Mouse (Mus musculus): ENCODE measurements at regions not wholly inside any gene's neighbourhood (a gene's known extent, or its start where the extent isn't known, plus 50 kb on each side); places are given as distances from the start of the nearest gene placed in this dataset.
"Not testable (repeated sequence)": the region's sequence is repeated elsewhere in the genome, so short reads cannot be mapped to it uniquely, and the experiment has no call there.

DNA sequence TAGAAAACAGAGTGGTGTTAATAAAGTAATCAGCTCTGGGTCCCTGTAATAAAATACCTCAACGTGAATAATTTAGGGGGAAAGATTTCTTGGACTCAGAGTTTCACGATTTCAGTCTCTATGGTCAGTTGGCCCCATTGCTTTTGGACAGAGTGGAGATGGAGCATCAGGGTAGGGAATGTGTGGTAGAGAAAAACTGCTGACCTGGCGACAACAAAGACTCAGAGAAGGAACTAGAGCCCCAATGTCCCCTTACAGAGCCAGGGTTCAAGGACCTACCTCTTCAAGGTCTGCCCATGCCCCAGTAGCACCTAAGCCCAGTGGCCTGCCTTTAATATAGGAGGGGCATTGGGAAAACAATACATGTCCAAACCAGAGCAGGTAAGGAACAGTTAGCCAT lies 490.2 kb upstream of the Smim15 start:
- no peak for ATAC-seq (ENCODE audit: poor library complexity, severe bottlenecking)

DNA sequence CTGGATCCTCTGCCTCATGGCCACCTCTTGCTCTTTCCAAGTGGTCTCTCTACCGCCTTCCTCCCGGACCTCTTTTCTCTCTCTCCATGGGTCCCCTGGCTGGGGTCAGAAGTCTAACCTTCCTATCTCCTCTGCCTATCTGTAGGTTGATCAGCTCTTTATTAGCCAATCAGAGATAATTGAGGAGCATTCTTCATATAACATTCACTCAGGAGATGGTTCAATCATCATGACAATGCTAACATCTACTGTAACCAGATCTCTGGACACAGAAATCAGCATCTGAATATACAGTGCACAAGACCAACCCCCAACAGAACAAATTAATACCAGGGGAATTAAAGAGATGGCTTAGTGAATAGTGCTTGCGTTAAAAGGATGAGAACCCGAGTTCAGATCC lies 492.1 kb upstream of the Smim15 start:
- ATAC-seq (ENCODE audit: poor library complexity, severe bottlenecking) = no peak

DNA sequence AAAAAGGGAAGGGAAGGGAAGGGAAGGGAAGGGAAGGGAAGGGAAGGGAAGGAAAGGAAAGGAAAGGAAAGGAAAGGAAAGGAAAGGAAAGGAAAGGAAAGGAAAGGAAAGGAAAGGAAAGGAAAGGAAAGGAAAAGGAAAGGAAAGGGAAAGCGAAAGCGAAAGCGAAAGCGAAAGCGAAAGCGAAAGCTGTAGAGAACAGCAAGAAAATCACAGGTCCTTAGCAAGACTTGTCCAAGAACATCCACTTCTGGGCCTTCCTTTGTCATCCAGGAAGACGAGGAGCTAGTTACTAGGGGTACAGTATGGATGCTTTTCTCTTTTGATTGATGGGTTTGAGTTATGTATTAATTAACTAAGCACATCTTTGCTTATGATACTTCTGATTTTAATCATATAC lies 494.3 kb upstream of the Smim15 start:
- not testable (repeated sequence) for ATAC-seq (ENCODE audit: poor library complexity, severe bottlenecking)

DNA sequence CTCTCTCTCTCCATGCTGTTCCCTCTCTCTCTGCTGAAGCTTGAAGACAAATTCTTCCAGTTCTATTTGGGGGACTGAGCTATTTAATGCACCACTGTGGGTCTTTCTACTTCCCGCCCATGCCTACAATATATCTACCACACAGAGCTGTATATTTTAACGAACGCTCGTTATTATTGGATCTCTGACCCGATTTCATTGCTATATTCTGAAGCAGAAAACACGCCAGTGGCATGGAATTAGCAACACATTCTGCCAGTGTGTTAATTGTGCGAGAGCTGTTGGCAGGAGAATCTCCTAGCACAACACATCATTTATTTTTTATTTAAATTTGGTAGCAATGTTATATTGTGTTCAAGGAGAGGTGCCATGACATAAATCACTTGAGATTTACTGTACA lies 497.2 kb upstream of the Smim15 start:
- no peak for ATAC-seq (ENCODE audit: poor library complexity, severe bottlenecking)

DNA sequence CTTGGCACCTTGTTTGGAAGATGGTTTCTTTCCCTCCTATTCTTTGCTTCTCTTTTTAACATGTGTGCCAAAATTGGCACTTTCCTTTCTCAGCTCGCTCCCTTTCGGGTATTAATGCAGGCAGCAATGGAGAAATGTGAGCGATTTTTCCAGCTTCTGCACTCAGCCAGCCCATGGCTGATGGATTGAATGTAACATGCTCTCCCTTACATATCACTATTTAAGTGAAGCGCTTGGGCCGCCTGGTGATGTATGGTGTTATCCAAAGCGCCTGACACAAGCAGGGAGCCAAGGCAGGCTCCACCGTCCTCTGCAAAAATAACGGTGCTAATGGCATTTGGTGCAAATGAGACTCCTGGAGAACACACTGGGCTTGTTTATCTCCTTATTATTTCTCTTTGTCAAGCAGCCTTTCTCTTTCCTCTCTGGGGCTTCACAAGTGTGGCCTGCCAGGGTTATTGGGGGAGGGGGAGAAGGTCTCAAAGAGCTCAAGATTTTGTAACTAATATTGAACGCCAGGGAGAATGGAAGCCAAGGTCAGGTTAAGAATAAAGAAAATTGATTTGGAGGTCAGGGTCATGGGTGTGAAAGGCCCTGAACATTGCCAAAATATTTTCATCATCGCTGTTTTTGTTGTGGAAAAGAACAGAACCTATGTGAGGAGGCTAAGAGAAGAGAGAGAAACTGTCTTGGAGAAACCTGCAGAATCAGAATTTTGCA lies 497.9 kb upstream of the Smim15 start:
- no peak for ATAC-seq (ENCODE audit: poor library complexity, severe bottlenecking)

DNA sequence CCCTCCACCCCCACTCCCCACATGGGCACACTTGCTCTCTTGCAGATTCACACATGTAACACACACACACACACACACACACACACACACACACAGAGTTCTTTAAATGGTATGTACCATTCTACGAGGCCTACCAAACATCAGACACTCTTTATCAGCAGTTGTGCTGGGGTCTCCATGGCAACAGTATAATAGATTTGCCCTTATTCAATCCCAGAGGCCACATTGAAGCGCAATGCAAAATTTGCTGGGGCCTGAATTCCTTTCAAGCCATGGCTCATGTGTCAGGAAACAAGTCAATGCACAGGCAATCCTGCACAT lies 502.7 kb upstream of the Smim15 start:
- ATAC-seq (ENCODE audit: poor library complexity, severe bottlenecking) = no peak

DNA sequence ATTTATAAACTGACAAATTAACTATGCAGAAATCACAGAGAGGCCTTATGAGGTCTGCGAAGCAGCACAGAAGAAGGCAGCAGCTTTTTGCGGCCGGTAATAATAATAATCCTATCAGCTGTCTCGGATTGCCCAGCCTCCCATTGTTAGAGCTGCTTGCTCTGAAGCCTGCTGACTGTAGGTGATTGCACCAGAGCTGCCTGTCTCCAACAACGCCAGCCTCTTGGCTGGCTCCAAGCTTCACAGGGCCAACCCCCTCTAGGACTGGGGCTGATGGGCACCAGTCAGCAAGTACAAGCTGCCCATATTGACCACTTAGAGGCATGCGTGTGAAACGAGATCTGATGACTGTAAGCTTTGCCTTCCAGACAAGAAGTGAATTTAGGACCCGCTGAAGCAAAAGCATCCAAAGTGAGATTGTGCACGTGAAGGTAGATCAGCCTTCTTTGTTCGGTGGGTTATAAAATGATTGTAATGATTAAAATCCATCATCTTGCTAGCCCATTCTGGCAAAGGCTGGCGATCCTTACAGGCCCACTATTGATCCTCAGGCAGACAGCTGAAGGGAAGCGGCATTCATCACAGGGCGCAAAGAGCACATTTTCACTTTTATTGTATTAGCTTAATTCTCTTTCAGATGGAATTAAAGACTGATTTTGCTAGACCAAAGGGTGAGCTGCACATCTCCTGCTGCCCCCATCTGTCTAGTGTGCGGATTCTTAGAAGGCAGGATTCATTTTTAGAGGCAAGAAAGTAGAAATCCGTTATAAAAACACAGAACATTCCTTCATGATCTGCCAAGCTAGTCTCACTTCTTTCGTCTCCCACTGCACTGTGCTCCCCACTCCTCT lies 503.2 kb upstream of the Smim15 start:
- no peak for ATAC-seq (ENCODE audit: poor library complexity, severe bottlenecking)

DNA sequence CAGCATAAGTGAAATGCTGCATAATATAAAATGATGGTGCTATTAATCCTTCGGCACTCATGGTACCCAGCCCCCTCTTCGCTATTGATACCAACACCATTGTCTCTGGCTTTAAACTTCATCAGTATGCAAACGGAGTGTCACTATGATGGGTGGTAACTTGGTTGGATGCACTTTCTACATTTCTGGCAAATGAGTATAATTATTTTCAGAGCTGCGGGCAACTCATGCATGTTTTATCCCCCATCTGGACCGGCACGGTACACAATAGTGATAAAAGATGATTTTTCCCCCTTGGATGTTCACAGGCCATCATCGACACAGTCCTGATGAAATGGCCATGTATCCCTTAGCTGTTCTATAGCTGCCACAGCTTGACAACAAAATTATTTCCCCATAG lies 503.9 kb upstream of the Smim15 start:
- ATAC-seq (ENCODE audit: poor library complexity, severe bottlenecking) = no peak

DNA sequence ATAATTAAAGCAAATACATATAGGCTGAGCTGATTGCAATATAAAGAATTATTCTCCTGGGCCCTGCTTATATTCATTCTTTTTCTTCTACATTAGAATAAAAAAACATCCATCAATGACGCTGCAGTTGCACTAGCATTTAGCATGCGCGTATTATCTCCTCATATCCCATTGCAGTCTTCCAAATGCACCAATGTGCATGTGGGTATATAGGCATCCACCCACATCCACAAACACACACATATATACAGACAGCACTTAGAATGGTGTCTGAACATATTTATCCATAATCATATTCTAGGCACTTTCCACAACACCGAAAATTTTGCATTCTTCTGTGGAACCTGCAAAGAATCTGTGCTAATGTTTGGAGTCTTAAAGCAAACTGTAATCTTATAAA lies 504.4 kb upstream of the Smim15 start:
- no peak for ATAC-seq (ENCODE audit: poor library complexity, severe bottlenecking)

DNA sequence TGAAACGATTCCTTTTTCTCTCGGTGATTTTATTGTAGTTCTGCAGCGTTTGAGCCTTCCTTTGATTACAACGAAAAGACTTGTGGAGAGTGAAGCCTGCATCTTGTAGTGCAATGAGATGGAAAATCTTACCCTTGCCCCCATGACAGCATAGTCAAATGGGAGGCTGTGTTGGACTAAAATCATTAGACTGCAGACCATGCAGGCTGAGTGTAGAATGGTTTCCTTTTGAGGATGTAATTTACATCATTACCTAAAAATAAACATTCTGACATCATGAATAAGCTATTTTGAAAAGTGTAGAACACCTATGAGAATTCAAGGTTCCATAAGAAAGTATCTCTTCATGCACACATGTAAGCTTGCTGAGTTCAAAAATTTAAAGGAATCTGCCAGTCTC lies 504.9 kb upstream of the Smim15 start:
- no peak for ATAC-seq (ENCODE audit: poor library complexity, severe bottlenecking)

DNA sequence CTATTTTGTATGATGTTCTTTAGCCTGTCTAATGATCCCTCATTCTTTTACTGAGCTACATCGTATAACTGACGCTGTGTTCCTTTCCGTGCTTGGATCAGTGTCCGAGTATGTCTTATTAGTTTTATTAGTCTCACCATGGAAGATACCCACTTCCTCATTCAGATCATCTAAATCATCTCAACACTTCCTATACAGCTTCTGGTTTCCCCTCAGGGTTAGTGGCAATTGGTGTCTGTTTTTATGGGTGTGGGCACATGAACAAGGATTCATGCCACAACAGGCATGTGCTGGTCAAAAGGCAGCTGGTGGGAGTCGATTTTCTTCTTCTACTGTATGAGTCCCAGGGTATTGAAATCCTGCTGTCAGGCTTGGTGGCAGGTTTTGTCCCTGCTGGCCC lies 509.0 kb upstream of the Smim15 start:
- peak; percentile 55 for ATAC-seq (ENCODE audit: poor library complexity, severe bottlenecking)

DNA sequence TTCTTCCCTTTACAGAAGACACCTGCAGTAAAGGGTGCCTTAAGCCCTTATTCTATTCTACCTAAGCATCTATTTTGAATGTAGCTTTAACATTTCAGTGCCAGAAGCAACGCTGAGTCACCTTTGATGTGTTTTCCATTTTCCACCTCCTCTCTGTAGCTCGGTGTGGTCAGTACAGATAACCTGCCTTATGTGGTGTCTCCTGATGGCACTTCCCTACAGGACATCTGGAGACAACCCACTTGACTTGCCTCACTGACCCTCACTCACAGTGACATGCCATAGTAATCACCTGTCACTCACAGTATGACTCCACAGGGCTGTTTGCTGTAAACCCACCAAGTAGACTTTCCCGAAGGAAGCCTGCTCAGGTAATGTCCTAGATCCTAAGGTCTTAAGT lies 510.9 kb upstream of the Smim15 start:
- ATAC-seq (ENCODE audit: poor library complexity, severe bottlenecking) = no peak

DNA sequence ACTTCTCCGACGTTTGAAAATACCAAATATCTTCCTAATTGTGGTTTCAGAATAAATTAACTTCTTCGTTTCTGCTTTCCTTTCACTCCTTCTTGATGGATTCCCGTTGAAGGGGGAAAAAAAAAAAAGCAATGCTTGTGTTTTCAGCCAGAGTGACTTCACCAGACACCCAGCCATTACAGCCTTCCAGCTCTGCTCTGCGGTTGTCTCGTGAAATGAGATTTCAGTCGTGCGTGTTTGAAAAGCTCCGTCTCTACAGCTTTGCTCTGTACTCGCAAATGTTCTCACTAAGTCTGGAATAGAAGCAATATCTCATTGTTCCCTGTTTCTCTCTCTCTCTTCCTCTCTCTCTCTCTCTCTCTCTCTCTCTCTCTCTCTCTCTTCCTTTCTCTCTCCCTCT lies 509.6 kb upstream of the Kif2a start:
- no peak for ATAC-seq (ENCODE audit: poor library complexity, severe bottlenecking)

DNA sequence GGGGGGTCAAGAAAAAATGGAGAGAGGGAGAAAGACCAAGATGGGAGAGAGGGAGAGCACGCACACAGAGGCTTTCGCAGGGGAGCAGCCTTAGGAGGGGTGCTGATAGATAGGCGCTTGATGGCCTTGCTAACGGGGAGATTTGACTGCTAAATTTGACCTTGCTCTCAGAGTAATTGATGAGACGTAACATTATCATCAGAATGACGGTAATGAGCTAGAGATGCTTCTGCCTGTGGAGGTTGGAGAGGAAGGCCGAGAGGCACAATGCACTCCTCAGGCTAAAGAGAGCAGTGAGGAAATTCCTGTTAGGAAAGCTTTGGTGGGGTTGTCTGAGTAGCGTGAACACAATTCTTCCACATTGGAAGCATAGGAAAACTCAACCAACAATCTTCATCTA lies 509.1 kb upstream of the Kif2a start:
- ATAC-seq (ENCODE audit: poor library complexity, severe bottlenecking) = no peak

DNA sequence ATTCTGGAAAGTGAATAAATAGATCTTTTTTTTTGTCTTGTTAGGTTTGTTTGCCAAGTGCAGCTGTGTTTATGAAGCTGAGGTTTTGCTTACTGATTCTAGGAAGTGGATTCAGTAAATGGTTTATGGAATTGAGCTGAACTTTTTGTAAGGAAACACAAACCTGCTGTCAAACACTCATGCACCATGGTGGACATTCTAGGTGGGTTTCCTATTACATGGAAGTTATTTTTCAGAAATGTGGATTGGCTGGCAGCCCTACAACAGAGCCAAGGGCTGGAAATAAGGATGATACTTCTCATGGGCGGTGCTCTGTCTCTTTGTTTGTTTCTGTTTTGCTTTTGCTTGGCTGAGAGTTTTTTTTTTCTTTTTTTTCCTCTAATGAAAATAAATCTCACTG lies 508.5 kb upstream of the Kif2a start:
- no peak for ATAC-seq (ENCODE audit: poor library complexity, severe bottlenecking)

DNA sequence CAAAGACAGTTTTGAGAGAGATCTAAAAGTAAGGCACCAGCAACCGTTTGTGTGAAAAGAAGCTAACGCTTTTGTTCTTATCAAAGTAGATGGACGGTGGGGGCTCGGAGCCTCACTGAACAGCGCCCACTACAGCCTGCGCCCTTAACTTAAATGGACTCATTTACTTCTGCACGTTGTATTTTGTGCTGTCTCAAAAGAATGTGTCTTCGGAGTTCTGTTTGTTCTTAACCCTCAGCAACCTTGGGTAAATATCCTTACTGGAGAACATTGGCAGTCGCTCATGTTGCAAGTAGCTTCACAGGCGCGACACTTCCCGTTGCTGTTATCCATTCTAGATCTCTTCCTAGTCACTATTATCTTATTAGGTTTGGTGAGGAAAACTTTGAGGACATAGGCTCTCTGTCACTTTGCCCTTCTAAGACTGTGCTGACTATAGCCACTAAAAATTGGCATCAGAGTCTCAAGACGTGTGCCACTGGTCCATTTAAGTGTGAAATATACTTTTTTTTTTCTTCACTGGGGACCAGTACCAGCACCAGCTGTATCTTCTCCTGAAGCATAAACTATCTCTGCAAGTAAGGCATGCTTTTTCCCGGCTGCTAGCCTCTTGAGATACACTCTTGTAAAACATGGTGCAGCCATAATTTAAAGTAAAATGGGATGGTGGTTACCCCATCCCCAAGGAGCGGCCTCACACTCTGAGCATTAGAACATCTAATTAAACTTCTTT lies 507.0 kb upstream of the Kif2a start:
- no peak for ATAC-seq (ENCODE audit: poor library complexity, severe bottlenecking)

DNA sequence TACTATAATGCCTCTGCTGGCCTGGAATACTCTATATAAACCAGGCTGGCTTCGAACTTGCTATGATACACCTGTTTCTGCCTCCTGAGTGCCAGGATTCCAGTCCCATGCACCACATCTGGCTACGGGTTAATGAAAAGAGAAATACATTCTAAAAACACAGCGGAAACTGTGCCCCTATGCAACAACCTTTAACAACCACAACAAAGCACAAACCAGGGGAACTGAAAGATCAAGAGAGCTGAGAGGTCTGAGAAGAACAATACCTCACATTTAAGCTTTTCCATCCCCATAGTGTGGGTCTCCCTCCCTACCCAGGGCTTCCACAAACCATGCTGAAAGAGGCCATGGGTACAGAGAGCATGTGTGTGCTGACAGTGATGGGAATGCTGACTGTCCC lies 501.0 kb upstream of the Kif2a start:
- ATAC-seq (ENCODE audit: poor library complexity, severe bottlenecking) = no peak

DNA sequence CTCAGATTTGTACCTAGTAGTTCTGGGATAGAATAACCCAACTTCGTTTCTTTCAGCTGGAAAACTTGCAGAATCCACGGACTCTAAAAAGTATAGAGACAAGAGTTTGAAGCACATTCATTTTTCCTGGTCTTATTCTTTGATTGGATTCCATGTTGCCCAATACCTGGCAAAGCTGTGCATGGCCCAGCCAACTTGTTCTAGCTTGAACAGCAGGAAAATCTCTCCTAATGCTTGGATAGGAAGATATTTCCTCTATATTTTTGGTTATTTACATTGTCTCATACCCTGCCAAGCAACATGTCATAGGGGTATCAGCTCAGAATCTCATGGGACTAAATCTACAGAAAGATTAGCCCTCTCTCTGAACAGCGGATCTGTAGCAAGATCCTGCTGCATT lies 492.3 kb upstream of the Kif2a start:
- no peak for ATAC-seq (ENCODE audit: poor library complexity, severe bottlenecking)

DNA sequence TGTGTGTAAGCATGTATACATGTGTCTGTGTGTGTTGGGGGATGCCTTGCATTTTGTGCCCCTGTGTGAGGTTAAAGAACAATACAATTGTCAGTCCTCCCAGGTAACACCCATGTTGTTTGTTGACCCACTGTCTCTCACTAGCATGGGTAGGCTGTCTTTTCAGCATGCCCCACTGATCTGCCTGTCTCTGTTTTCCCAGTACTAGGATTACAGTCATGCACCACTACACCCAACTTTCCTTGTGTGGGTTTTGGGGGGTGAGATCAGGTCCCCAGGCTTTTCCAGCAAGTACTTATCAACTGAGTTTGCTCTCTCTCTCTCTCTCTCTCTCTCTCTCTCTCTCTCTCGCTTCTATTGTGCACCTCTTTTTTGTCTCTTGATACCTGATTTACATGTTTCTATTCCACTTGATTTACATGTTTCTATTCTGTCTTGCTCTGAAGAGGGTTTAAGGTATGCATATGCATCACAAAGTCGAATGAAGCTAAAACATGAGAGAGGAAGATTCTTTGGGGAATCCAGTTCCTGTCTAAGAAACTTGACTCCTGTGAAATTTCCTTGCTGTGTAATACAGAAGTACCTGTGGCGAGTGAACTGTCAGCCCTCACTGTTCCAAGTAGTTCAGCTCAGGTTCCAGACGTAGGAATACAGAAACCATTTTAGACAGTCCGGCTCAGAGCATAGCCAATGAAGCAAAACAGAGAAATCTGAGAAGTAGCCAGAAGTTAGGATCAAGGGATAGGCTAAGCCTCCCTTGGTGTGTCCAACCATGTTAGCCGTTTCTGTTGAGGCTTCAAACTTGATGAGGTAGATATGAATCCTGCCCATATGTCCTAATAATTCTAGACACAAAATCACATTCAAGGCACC lies 491.6 kb upstream of the Kif2a start:
- ATAC-seq (ENCODE audit: poor library complexity, severe bottlenecking) = no peak

DNA sequence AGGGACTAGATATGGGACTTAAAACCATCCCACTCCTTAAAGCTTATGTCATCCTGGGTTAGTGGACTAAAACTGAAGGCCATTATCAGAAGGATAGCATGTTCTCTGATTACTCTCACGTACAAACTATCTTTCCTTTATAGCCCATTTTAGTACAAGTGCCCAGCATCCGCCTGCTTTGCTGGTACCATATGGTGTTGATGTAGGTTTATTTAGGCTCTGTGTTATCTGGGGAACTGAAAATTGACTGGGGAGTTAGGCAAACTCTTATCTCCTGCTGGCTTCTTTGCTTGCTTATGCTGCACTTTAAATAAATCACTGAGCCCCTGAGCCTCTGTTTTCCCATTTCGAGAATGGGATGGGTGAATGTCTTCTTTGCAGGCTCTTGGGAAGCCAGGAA lies 485.4 kb upstream of the Kif2a start:
- ATAC-seq (ENCODE audit: poor library complexity, severe bottlenecking) = no peak

DNA sequence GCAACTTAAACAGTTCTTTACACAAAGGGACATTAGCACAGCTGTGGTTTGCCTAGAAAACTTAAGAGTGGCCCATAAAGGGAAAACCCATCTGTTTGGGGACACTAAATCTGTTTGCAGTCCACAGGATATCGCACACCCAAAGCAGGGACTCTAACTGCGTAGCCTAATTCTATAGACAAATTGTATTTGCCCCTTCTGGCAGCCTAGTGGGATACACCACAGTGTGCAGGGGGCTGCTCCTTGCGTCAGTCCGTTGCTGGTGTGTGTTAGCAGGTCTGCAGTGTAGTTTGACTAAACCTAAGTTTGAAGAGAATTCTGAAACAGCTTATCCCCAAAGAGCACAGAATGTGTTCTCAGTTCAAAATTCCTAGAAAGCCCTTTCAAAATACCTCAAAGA lies 484.9 kb upstream of the Kif2a start:
- no peak for ATAC-seq (ENCODE audit: poor library complexity, severe bottlenecking)

Data from megakaryocyte, adult 5-6 weeks (primary cell).